Mouse (Mus musculus) left cerebral cortex, postnatal 14 days (tissue): Measurements from ENCODE around the gene Stip1. TPM values are rescaled to one million over a fixed set of nuclear protein-coding genes. Genes with fewer than 3 reads are reported as not detected.
A peak's percentile ranks its signal among the peaks of the same experiment; 100 is the strongest.
"Not testable (repeated sequence)": the region's sequence is repeated elsewhere in the genome, so short reads cannot be mapped to it uniquely, and the experiment has no call there.

Experiments used
- DNase-seq, 2 experiments: peaks; one replicate each; pipeline ENCODE4 v3.0.0; 2021 to 2022; ENCODE audit warnings: low spot score in 2 of 2, mixed read lengths in 1 of 2
- intact Hi-C: fragments of 180-260 bp; cut with DNase I; formaldehyde crosslinking; loops from one replicate; pipeline ENCODE4 v1.15.1; 2025
- long read RNA-seq, 2 experiments: library from polyadenylated mRNA; stranded (forward); transcript quantifications; one replicate each; pipeline ENCODE4 v2.0.0; 2021
- total RNA-seq, 2 experiments: library from RNA; stranded (reverse); gene quantifications; 2 replicates each; pipeline ENCODE4 v1.2.3; 2021

The Stip1 gene
- total RNA-seq: 100 to 1,000 TPM; 155 to 165 TPM
- long read RNA-seq, experiment 1, transcript Stip1-201 (14 exons, 2,108 nt): major isoform, 166 of 190 reads
- long read RNA-seq, experiment 1, partial matches to known transcripts: 20 of 190 reads
- long read RNA-seq, experiment 1, other reads (novel, unspliced or antisense): 4 of 190 reads
- long read RNA-seq, experiment 2, transcript Stip1-201 (14 exons, 2,108 nt): major isoform, 152 of 170 reads
- long read RNA-seq, experiment 2, partial matches to known transcripts: 5 of 170 reads
- long read RNA-seq, experiment 2, other reads (novel, unspliced or antisense): 13 of 170 reads

- intact Hi-C loops: no loop called here
Observed at GRCm38 (mm10) chr19:7039841-7040636, at the start of gene Stip1. TSS of gene Stip1 (minus strand) at chr19:7039967.

GRCm38 (mm10) chr19:7089050-7089449 lies 49.3 kb upstream of the Stip1 start:
- no peak for DNase-seq
- intact Hi-C loops: no loop called here

More at GRCm38 (mm10) chr19:7039841-7040636, at the start of gene Stip1:
- peak; percentile 99 to 100 for DNase-seq

DNA sequence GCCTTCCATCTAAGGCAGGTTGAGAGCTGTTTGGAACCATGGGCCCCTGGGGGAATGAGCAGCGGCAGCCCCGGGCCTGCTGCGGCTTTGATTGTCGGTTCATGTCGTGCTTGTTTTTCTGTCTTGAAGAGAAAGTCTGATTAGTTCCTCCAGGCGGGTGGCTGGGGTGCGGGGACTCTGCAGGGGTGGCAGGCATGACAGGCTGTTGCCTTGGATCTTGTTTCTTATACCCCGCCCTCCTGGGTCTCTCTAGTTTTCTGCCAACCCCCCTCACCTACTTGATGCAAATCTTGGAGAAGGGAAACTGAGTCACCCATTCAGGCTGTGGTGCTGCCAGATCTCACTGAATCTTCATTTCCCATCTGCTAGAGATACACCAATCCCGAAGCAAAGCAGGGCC lies 48.8 kb upstream of the Stip1 start:
- intact Hi-C loops: no loop called here
- no peak for DNase-seq

DNA sequence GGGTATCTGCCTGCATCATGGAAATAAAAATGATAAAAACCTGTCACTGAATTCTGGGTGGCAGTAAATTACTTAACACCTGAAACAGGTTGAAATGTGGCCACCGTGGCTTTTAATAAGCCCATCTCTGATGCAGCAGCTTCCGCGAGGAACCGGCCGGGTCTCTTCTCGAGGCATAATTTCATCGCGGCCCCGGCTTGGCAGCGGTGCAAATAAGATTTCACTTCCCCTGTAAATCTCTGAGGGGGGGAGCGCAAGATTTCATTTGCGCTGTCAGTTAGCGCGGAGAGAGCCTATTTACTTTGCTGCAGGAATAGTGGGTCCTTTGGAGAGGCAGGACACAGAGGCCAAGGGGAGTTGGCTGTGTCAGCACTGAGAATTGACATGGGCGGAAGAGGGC lies 45.0 kb upstream of the Stip1 start:
- intact Hi-C loops: no loop called here
- no peak for DNase-seq

GRCm38 (mm10) chr19:7083035-7083794 lies 43.4 kb upstream of the Stip1 start:
- intact Hi-C loops: no loop called here
- DNase-seq: peak; percentile 40 to 71

- intact Hi-C loops: no loop called here
- peak in 1 of 2 experiments; percentile 71 for DNase-seq
Observed at GRCm38 (mm10) chr19:7081516-7082266, 41.9 kb upstream of the Stip1 start.

GRCm38 (mm10) chr19:7078271-7078670 lies 38.5 kb upstream of the Stip1 start:
- intact Hi-C loops: no loop called here
- DNase-seq: no peak

- DNase-seq: no peak
- intact Hi-C loops: no loop called here
Observed at GRCm38 (mm10) chr19:7077666-7078065, 37.9 kb upstream of the Stip1 start.

GRCm38 (mm10) chr19:7075336-7075735 lies 35.6 kb upstream of the Stip1 start:
- intact Hi-C loops, DNase-seq: not testable (repeated sequence)

GRCm38 (mm10) chr19:7073997-7074781 lies 34.4 kb upstream of the Stip1 start:
- intact Hi-C loops: no loop called here
- no peak for DNase-seq

- intact Hi-C loops: no loop called here
- no peak for DNase-seq
Observed at GRCm38 (mm10) chr19:7072221-7072620, 32.5 kb upstream of the Stip1 start.

DNA sequence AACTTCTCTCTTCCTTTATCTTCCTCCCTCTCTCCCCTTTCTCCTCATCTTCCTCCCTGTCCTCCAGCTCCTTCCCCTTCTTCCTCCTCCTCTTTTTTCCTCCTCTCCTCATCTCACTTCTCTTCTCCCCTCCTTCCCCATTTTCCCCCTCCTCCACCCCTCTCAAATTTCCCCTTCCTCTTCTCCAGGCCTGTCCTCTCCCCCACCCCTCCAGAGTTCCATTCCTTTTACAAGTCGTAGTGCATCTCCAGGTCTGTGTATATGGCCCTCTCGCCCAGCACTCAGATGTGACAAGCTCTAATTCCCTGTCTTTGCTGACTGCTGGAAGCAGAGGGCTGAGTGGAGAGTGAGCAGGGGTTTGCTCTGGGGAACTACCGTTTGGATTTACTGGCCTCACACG lies 31.0 kb upstream of the Stip1 start:
- intact Hi-C loops: no loop called here
- no peak for DNase-seq

- intact Hi-C loops: loop anchor here (2.0 to 5.0 kb wide), 2 partner anchors 127 to 347 kb away; partner anchors contain the start of gene 2700081O15Rik
- DNase-seq: no peak
Observed at GRCm38 (mm10) chr19:7069781-7070763, 30.3 kb upstream of the Stip1 start.

DNA sequence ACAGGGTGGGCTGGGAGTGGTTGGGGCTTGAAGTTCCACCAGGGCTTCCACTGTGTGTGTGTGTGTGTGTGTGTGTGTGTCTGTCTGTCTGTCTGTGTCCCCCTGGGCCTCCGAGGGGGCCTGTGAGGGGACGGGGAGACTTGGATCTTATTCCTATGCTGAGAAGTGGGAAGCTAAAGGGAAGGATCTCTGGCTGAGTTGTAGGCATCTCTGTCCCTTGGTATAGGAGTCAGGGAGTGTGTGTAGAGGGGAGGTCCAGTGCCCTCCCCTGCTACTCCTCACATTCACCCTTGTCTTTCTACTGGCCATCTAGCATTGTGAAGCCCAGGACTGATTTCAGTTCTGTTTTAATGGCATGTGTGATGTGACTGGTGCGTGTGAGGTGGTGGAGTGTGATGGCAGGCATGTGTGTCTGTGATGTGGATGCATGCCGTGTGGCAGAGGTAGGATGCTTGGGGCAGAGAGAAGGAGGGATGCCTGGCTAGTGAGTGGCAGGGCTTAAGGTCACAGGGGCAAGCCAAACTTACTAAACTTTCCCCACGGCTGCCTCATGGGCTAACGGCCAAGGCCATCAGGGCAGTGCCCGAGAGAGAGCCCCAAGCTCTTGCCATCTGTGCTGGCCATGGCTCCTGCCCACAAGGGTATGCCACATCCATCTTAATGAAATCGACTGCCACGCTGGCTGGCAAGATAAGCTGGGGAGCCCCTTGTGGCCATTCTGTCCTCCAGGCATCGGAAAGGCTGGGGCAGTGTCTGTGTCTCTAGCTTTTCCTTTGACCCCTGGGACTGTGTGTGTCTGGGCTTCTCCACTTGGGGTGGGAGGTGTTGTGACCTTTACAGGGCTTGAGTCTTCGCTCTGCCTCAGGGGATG lies 29.1 kb upstream of the Stip1 start:
- no peak for DNase-seq
- intact Hi-C loops: loop anchor here (1.0 to 5.0 kb wide), 3 partner anchors 91 to 348 kb away; partner anchors contain the start of gene 2700081O15Rik

DNA sequence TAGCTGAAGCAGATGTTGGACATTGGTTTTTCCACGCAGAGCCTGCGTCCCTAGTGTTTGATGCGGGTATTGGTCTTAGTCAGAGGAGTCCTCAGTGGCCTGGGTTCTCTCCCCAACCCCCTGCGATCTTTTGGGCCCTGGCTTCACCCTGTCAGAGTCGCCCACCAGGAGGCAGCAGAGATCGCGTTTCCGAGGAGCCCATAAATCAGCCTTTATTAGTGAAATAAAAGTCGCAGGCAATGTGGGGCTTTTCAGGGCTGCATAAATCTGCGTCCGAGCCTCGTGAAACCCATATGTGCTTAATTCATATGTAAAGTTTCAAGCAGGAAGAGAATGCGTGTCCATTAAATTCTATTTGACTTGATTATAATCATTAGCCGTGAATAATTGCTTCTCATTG lies 28.4 kb upstream of the Stip1 start:
- intact Hi-C loops: loop anchor here (1.0 to 5.0 kb wide), 3 partner anchors 92 to 349 kb away; partner anchors contain the start of gene 2700081O15Rik
- peak; percentile 63 to 84 for DNase-seq

DNA sequence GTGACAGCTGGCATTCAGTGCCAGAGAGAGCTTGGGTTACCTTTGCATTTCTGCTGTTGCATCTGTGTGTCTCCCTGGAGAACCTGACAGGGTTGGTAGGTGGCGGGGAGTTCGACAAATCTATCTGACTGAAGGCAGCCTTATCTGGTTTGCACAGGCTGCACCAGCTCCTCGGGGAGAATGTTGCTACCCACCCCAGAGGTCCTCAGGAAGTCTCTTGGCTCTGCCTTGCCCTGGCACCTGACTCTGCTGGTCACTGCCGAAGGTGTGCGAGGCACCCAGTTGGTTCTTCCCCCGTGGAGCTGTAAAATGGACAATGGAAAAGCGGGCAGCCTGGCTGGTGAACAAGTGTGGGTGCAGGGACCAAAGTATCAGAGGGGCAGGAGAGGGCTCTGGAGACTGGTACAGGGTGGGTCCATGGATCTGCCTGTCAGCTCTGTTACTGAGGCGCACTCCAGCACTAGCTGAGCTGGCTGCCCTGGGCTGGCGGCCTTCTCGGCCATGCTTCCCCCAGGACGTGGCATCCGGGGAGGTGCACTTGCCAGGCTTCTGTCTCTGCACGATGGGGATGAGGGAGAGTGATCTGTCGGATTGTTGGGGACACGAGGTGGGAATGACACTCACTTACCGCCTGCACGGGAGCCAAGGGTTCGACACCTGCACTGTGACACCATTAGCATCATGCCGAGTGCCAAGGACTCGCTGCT lies 27.7 kb upstream of the Stip1 start:
- intact Hi-C loops: loop anchor here (1.0 to 5.0 kb wide), 3 partner anchors 93 to 350 kb away; partner anchors contain the start of gene 2700081O15Rik
- no peak for DNase-seq
